Mouse (Mus musculus) midbrain, embryonic 14.5 days (tissue): ENCODE data around the gene Snrnp25. TPM values are rescaled to one million over a fixed set of nuclear protein-coding genes. Genes with fewer than 3 reads are reported as not detected.

Experiments
- ATAC-seq: fragments of 200-750 bp; cut with Nextera tagmentation; 2 replicates; pipeline ENCODE4 v1.8.0; 2017; ENCODE audit warnings: moderate number of reproducible peaks, moderate library complexity; ENCODE audit not compliant: low FRiP score, low TSS enrichment
- DNase-seq: peaks from one replicate; pipeline ENCODE4 v3.0.0-alpha.2; 2015
- H3K27ac ChIP-seq: fragments of 300-500 bp; sonication (generic); replicated peaks from 2 replicates; pipeline ENCODE4 v1.5.1; 2014; ENCODE audit warnings: mild to moderate bottlenecking, low read depth, low read length, moderate library complexity
- H3K27me3 ChIP-seq: fragments of 300-500 bp; sonication (generic); 2 replicates; pipeline ENCODE4 v1.6.1; 2014; ENCODE audit warnings: low read length, control low read depth, mixed read lengths; ENCODE audit not compliant: control insufficient read depth, insufficient read depth
- H3K36me3 ChIP-seq: fragments of 300-500 bp; sonication (generic); 2 replicates; pipeline ENCODE4 v1.6.1; 2014; ENCODE audit warnings: low read length, control low read depth; ENCODE audit not compliant: control insufficient read depth, insufficient read depth
- H3K4me1 ChIP-seq: fragments of 300-500 bp; sonication (generic); 2 replicates; pipeline ENCODE4 v1.6.1; 2014; ENCODE audit warnings: mild to moderate bottlenecking, antibody characterized with exemption, low read length, control low read depth; ENCODE audit not compliant: control insufficient read depth, insufficient read depth
- H3K4me2 ChIP-seq: fragments of 300-500 bp; sonication (generic); 2 replicates; pipeline ENCODE4 v1.6.1; 2014; ENCODE audit warnings: mild to moderate bottlenecking, low read length, moderate library complexity
- H3K4me3 ChIP-seq: fragments of 300-500 bp; sonication (generic); replicated peaks from 2 replicates; pipeline ENCODE4 v1.5.1; 2014; ENCODE audit warnings: low read depth, low read length
- H3K9ac ChIP-seq: fragments of 300-500 bp; sonication (generic); replicated peaks from 2 replicates; pipeline ENCODE4 v1.6.1; 2014; ENCODE audit warnings: mild to moderate bottlenecking, low read length, moderate library complexity
- H3K9me3 ChIP-seq: fragments of 300-500 bp; sonication (generic); 2 replicates; pipeline ENCODE4 v1.6.1; 2016; ENCODE audit warnings: low read length, control low read depth, mixed read lengths; ENCODE audit not compliant: control insufficient read depth
- WGBS: fragments of 180-500 bp; shearing (Covaris S2); extraction: QIAGEN DNeasy Blood & Tissue Kit; methylation state at CpG from one replicate; pipeline ENCODE4 v1.1.7; 2014; 5-methylcytosine and 5-hydroxymethylcytosine counted together
- polyA plus RNA-seq: library from polyadenylated mRNA; unstranded; fragments of >200 nt; fragmentation: Nextera tagmentation; extraction: Ambion mirVana; gene quantifications from 2 replicates; pipeline ENCODE4 v1.2.1, GENCODE M21; 2014

Gene Snrnp25
- polyA plus RNA-seq, 1 experiment from 2014 or later: 46.7 TPM

- DNase-seq: no peak
- no peak overlapping the region for H3K4me2 ChIP-seq
- H3K4me3 ChIP-seq: no peak overlapping the region
- no peaks in the 10 kb centered on the region for H3K9me3 ChIP-seq
- ATAC-seq: no peak
- H3K36me3 ChIP-seq: no peaks in the 10 kb centered on the region
- H3K4me1 ChIP-seq: peaks cover 7% of the 10 kb centered on the region
- no peak overlapping the region for H3K27ac ChIP-seq
- no peak overlapping the region for H3K9ac ChIP-seq
- WGBS: 69% methylated on average over 4 of the region's 4 CpGs
- no peaks in the 10 kb centered on the region for H3K27me3 ChIP-seq
Observed at GRCm38 (mm10) chr11:32166683-32167082, 38.5 kb upstream of the Snrnp25 start.

- DNase-seq (no peak), ATAC-seq (no peak)
- H3K4me2 ChIP-seq: no peak overlapping the region
- H3K36me3 ChIP-seq: no peaks in the 10 kb centered on the region
- H3K27ac ChIP-seq: no peak overlapping the region
- no peak overlapping the region for H3K9ac ChIP-seq
- no peaks in the 10 kb centered on the region for H3K4me1 ChIP-seq
- no peaks in the 10 kb centered on the region for H3K27me3 ChIP-seq
- no peaks in the 10 kb centered on the region for H3K9me3 ChIP-seq
- 78% methylated on average over 1 of the region's 1 CpGs for WGBS
- no peak overlapping the region for H3K4me3 ChIP-seq
Observed at GRCm38 (mm10) chr11:32178506-32178905, 26.7 kb upstream of the Snrnp25 start.

DNA sequence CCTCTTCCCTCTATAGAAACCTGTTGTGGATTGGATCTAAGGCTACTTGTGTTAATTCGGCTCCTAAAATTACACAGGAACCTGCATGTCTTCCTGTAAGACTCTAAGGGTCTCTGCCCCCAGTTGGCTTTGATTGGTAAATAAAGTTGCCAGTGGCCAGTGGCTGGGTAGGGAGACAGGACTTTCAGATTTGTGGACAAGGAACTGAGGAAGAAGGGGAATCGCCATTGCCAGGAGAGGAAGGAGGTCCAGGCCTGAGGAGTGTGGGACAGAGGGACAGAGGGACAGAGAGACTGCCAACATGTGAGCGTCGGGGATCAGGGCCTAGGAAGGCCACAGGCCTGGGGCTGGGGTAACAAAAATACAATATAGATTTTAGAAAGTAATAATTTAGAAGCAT, 24.0 kb upstream of the Snrnp25 start:
- no peak overlapping the region for H3K27ac ChIP-seq
- H3K4me2 ChIP-seq: no peak overlapping the region
- no peaks in the 10 kb centered on the region for H3K9me3 ChIP-seq
- H3K4me1 ChIP-seq: no peaks in the 10 kb centered on the region
- H3K4me3 ChIP-seq: no peak overlapping the region
- 85% methylated on average over 4 of the region's 4 CpGs for WGBS
- no peak for DNase-seq
- no peak overlapping the region for H3K9ac ChIP-seq
- ATAC-seq: no peak
- no peaks in the 10 kb centered on the region for H3K36me3 ChIP-seq
- H3K27me3 ChIP-seq: no peaks in the 10 kb centered on the region

DNA sequence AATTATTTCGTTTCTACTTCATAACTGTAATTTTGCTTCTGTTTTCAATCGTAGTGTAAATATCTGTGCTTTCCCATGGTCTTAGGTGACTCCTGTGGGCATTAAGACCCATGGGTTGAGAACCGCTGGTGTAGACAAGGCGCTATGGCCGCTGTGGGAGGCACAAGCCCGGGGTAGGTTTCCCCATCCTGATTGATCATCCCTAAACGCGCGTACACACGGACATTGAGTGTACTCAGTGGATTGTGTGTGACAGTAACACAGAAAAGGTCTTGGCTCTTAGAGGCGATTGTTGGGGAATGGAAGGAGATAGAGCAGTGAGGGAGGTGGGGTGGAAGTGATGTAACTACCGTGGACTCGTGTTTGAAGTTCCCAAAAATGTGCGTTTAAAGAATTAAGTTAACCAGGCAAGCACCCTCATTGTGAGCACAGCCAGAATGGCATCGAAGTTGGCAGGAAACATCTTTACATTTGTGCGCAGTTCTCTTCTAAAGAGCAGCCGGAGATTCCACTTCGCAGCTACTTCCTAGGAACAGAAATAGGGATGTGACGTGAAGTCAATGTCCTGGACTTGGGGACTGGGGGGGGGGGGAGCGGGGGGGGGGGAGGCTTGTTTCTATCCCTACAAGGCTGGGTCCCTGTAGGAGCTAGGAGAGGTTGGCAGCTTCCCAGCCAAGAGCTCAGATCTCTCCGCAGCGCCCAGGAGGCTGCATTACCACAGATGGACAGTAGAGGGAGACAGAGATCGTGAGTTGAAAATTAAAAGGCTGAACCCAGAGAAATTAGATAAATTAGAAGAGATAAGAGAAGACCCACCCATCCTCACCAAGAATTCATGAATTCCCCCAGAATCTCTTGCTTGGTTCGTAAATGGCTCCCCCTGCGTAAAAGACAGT, 23.0 kb upstream of the Snrnp25 start:
- no peak overlapping the region for H3K4me2 ChIP-seq
- ATAC-seq (no peak; the same call in 1 of the 2 replicates), DNase-seq (peak; percentile 92)
- no peaks in the 10 kb centered on the region for H3K4me1 ChIP-seq
- no peaks in the 10 kb centered on the region for H3K36me3 ChIP-seq
- no peak overlapping the region for H3K27ac ChIP-seq
- WGBS: 49% methylated on average over 24 of the region's 25 CpGs
- no peaks in the 10 kb centered on the region for H3K9me3 ChIP-seq
- H3K4me3 ChIP-seq: no peak overlapping the region
- no peak overlapping the region for H3K9ac ChIP-seq
- no peaks in the 10 kb centered on the region for H3K27me3 ChIP-seq

DNA sequence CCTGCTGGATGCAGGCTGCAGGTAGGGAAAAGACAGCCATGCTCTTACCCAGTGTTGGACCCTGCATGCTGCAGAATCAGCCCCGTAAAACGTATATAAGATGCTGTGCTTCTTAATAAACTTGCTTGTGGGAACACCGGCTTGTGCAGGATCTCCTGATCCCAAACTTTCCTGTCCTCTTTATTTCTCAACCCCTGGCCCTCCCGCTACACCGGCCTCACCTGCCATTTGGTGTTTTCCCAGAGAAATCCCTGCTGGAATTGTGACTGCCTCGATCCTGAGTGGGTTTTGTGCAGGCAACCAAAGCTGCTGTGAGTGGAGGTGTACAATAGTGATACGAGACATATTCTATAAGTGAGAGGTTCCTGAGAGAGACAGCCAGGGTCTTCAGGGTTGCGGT, 20.7 kb upstream of the Snrnp25 start:
- DNase-seq (no peak), ATAC-seq (no peak)
- Histone ChIP-seq H3K27me3 (no peaks in the 10 kb centered on the region), H3K4me2 (no peak overlapping the region), H3K9ac (no peak overlapping the region), H3K36me3 (no peaks in the 10 kb centered on the region), H3K27ac (no peak overlapping the region), H3K4me1 (no peaks in the 10 kb centered on the region), H3K4me3 (no peak overlapping the region), H3K9me3 (no peaks in the 10 kb centered on the region)
- whole genome bisulfite sequencing: 92% methylated on average over 8 of the region's 8 CpGs

- no peak overlapping the region for H3K4me3 ChIP-seq
- no peaks in the 10 kb centered on the region for H3K36me3 ChIP-seq
- no peak overlapping the region for H3K4me2 ChIP-seq
- H3K27me3 ChIP-seq: no peaks in the 10 kb centered on the region
- DNase-seq (no peak), ATAC-seq (no peak)
- WGBS: 83% methylated on average over 3 of the region's 3 CpGs
- no peaks in the 10 kb centered on the region for H3K4me1 ChIP-seq
- H3K27ac ChIP-seq: no peak overlapping the region
- no peak overlapping the region for H3K9ac ChIP-seq
- no peaks in the 10 kb centered on the region for H3K9me3 ChIP-seq
Observed at GRCm38 (mm10) chr11:32186031-32186430, 19.2 kb upstream of the Snrnp25 start.

- Histone ChIP-seq H3K9me3 (no peaks in the 10 kb centered on the region), H3K27ac (no peak overlapping the region), H3K9ac (no peak overlapping the region), H3K4me3 (no peak overlapping the region), H3K36me3 (no peaks in the 10 kb centered on the region), H3K4me1 (no peaks in the 10 kb centered on the region), H3K4me2 (no peak overlapping the region), H3K27me3 (no peaks in the 10 kb centered on the region)
- WGBS: 88% methylated on average over 4 of the region's 4 CpGs
- no peak for ATAC-seq
- no peak for DNase-seq
Observed at GRCm38 (mm10) chr11:32187256-32187655, 18.0 kb upstream of the Snrnp25 start.

DNA sequence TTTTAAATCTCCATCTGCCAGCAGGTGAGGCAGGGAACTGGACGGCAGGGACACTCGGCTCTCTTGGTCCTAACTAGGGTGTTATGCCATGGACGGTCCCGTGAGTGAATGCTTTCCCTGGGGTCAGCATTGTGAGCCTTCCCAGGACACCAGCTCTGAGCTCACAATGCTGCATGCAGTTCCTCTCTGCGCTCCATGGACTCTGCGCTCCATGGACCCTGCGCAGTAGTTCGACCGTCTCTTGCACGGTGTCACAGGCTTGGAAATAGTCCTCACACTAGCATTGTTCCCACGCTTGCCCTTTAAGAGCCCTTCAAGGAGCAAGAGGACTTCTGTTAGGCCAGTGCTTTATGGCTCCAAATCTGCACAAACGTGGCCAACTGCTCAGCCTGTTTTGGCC, 16.3 kb upstream of the Snrnp25 start:
- DNase-seq: no peak
- no peak overlapping the region for H3K4me3 ChIP-seq
- H3K36me3 ChIP-seq: no peaks in the 10 kb centered on the region

DNA sequence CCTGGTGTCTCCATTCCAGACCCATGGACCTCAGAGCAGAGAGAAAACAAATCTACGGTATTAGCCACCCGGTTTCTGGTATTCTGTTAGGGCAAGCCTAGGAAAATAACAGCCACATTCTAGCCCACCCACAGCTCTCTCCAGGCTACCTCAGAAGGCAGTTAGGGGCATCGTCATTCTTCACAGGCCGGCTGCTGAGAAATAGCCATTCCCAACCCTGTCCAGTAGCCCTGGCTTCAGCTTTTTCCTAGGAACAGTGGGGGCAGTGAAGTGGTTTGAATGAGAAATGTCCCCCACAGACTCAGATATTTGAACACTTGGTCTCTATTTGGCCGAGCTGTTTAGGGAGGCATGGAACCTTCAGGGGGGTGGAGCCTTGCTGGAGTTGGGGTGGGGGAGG, 15.8 kb upstream of the Snrnp25 start:
- no peaks in the 10 kb centered on the region for H3K4me1 ChIP-seq
- no peak overlapping the region for H3K4me2 ChIP-seq
- H3K27me3 ChIP-seq: no peaks in the 10 kb centered on the region
- H3K36me3 ChIP-seq: no peaks in the 10 kb centered on the region
- WGBS: 77% methylated on average over 5 of the region's 5 CpGs
- no peak overlapping the region for H3K4me3 ChIP-seq
- H3K9ac ChIP-seq: no peak overlapping the region
- H3K27ac ChIP-seq: no peak overlapping the region
- no peaks in the 10 kb centered on the region for H3K9me3 ChIP-seq
- DNase-seq (no peak), ATAC-seq (no peak)

More for the DNA sequence above, 16.3 kb upstream of the Snrnp25 start:
- H3K4me2 ChIP-seq: no peak overlapping the region
- H3K27ac ChIP-seq: no peak overlapping the region
- no peaks in the 10 kb centered on the region for H3K27me3 ChIP-seq
- 79% methylated on average over 12 of the region's 12 CpGs for WGBS
- H3K9me3 ChIP-seq: no peaks in the 10 kb centered on the region
- ATAC-seq: no peak
- H3K9ac ChIP-seq: no peak overlapping the region
- H3K4me1 ChIP-seq: no peaks in the 10 kb centered on the region
